In the genomic region with DNA sequence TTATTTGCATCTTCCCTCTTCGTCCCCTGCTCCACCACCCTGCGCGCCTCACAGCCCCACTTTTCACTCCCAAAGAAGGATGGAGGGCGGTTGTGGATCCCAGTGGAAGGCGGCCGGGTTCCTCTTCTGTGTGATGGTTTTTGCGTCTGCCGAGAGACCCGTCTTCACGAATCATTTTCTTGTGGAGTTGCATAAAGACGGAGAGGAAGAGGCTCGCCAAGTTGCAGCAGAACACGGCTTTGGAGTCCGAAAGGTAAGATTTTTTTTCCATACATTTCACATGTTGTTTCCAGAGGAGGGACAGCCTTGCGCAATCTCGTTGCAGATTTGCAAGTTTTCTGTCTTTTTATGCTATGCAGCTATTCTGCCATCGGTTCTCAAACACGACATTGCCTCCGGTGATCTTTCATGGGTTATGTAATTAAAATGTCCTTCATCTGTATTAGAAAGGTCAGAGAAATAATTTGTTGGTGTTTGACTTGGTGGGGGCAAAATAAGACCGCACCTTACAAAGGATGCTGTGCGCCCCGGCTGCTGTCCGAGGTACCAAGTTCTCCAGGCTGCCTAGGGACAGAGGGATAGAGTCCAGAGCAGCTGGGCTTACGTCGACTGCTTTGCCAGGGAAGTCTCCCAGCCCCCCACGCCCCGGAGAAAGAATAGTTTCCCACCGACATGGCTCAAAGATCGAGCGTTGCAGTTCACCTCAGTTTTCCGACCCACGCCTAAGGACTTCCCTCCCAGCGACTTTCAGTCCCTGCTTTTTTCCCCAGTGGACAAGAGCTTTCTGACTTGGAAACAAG, we compare ENCODE assay signal across 9 mouse cellular contexts. TPM values are rescaled to one million over a fixed set of nuclear protein-coding genes. Genes with fewer than 3 reads are reported as not detected.
A peak's percentile ranks its signal among the peaks of the same experiment; 100 is the strongest.
DNase-seq lines count a peak whose midpoint lies in the region; ATAC-seq lines count a peak whose summit lies in the region.
"Had no signal": no experiment of that assay in that cellular context is flagged by ENCODE, and none has a peak within 500 bp of the region (broad histone marks: within the 10 kb centered on the region; RNA-seq: fewer than 3 reads in every experiment).

No protein-coding gene starts in this region.

- ATAC-seq in heart, embryonic 15.5 days (replicated peaks; ENCODE audit: insufficient number of reproducible peaks, insufficient read depth, low FRiP score, low read depth), result no peak
- ATAC-seq in intestine, embryonic 14.5 days (replicated peaks; ENCODE audit: low FRiP score, low TSS enrichment, low read depth), result no peak
- ATAC-seq in midbrain, embryonic 13.5 days, result no peak

- no peaks in the 10 kb centered on the region for H3K36me3 ChIP-seq in heart, embryonic 15.5 days
- H3K36me3 ChIP-seq in embryonic facial prominence, embryonic 10.5 days (replicated peaks), result no peaks in the 10 kb centered on the region
- H3K36me3 ChIP-seq in intestine, embryonic 14.5 days (ENCODE audit: control insufficient read depth, insufficient read depth, low read length), result no peaks in the 10 kb centered on the region
- no peaks in the 10 kb centered on the region for H3K36me3 ChIP-seq in midbrain, embryonic 13.5 days

- no peak for DNase-seq in heart, postnatal 14 days
- DNase-seq in R1 (ENCODE audit: low read depth, low spot score), result peak; percentile 63
- DNase-seq in embryonic facial prominence, embryonic 10.5 days (ENCODE audit: low spot score), result peak; percentile 74
- DNase-seq in intestine, embryonic 14.5 days (ENCODE audit: low spot score), result peak; percentile 75
- DNase-seq in urinary bladder, postnatal 25 days (ENCODE audit: low spot score), result no peak
- no peak for DNase-seq in urinary bladder, postnatal 10 days (ENCODE audit: low spot score)

- no peaks in the 10 kb centered on the region for H3K9me3 ChIP-seq in heart, embryonic 15.5 days (replicated peaks)
- H3K9me3 ChIP-seq in embryonic facial prominence, embryonic 10.5 days, result no peaks in the 10 kb centered on the region
- no peaks in the 10 kb centered on the region for H3K9me3 ChIP-seq in intestine, embryonic 14.5 days (ENCODE audit: control insufficient read depth, low read length)
- no peaks in the 10 kb centered on the region for H3K9me3 ChIP-seq in midbrain, embryonic 13.5 days

- 1% methylated on average over 33 of the region's 33 CpGs for WGBS in heart, embryonic 15.5 days
- 1% methylated on average over 33 of the region's 33 CpGs for WGBS in embryonic facial prominence, embryonic 10.5 days
- WGBS in intestine, embryonic 14.5 days, result 2% methylated on average over 33 of the region's 33 CpGs
- WGBS in midbrain, embryonic 13.5 days, result under 1% methylated on average over 33 of the region's 33 CpGs

- H3K4me1 ChIP-seq in heart, embryonic 15.5 days (replicated peaks), result peaks cover 11% of the 10 kb centered on the region
- peaks cover 20% of the 10 kb centered on the region for H3K4me1 ChIP-seq in embryonic facial prominence, embryonic 10.5 days
- H3K4me1 ChIP-seq in intestine, embryonic 14.5 days (replicated peaks; ENCODE audit: control insufficient read depth, insufficient read depth, low read length), result no peaks in the 10 kb centered on the region
- peaks cover 33% of the 10 kb centered on the region for H3K4me1 ChIP-seq in midbrain, embryonic 13.5 days (replicated peaks)

- intact Hi-C loops in heart, postnatal 14 days (cut with DNase I), result no loop called here

- H3K4me3 ChIP-seq in heart, embryonic 15.5 days, result peak overlapping the region; percentile 53
- H3K4me3 ChIP-seq in embryonic facial prominence, embryonic 10.5 days, result peak overlapping the region; percentile 68
- H3K4me3 ChIP-seq in intestine, embryonic 14.5 days (ENCODE audit: low read depth, low read length), result peak overlapping the region; percentile 42
- peak overlapping the region; percentile 60 for H3K4me3 ChIP-seq in midbrain, embryonic 13.5 days (replicated peaks)

- H3K27ac ChIP-seq in heart, embryonic 15.5 days, result no peak overlapping the region
- H3K27ac ChIP-seq in embryonic facial prominence, embryonic 10.5 days (replicated peaks), result no peak overlapping the region
- H3K27ac ChIP-seq in intestine, embryonic 14.5 days (ENCODE audit: low read depth), result no peak overlapping the region
- H3K27ac ChIP-seq in midbrain, embryonic 13.5 days, result peak overlapping the region; percentile 94

- H3K4me2 ChIP-seq in heart, embryonic 15.5 days, result peak overlapping the region; percentile 75
- peak overlapping the region; percentile 64 for H3K4me2 ChIP-seq in intestine, embryonic 14.5 days (ENCODE audit: low read length)
- H3K4me2 ChIP-seq in midbrain, embryonic 13.5 days (replicated peaks), result peak overlapping the region; percentile 83

- H3K27me3 ChIP-seq in heart, embryonic 15.5 days, result peaks cover 53% of the 10 kb centered on the region
- peaks cover 55% of the 10 kb centered on the region for H3K27me3 ChIP-seq in embryonic facial prominence, embryonic 10.5 days (replicated peaks; ENCODE audit: low read depth, poor library complexity, severe bottlenecking)
- H3K27me3 ChIP-seq in intestine, embryonic 14.5 days (replicated peaks; ENCODE audit: control insufficient read depth, insufficient read depth, low read length), result peaks cover 38% of the 10 kb centered on the region
- H3K27me3 ChIP-seq in midbrain, embryonic 13.5 days, result peaks cover 28% of the 10 kb centered on the region

- no peak overlapping the region for H3K9ac ChIP-seq in heart, embryonic 15.5 days
- H3K9ac ChIP-seq in intestine, embryonic 14.5 days (ENCODE audit: low read length), result no peak overlapping the region
- peak overlapping the region; percentile 78 for H3K9ac ChIP-seq in midbrain, embryonic 13.5 days (replicated peaks)

RNA-seq across cellular contexts. Expression of a gene that starts 0.7 kb away (rescaled TPM):
- 0.04 and 0.13 TPM in 2 replicates for polyA plus RNA-seq in heart, embryonic 15.5 days (2015; fragmentation: Nextera tagmentation; extraction: Ambion mirVana)
- not detected for total RNA-seq in heart, postnatal 14 days (2021)
- polyA plus RNA-seq in embryonic facial prominence, embryonic 10.5 days (2016; fragmentation: Nextera tagmentation; extraction: Ambion mirVana), result 0.88 and 0.93 TPM in 2 replicates
- 0.36 and 1.7 TPM in 2 replicates for polyA plus RNA-seq in intestine, embryonic 14.5 days (2014; fragmentation: Nextera tagmentation; extraction: Ambion mirVana)
- 22.9 and 23.5 TPM in 2 replicates for polyA plus RNA-seq in midbrain, embryonic 13.5 days (2015; fragmentation: Nextera tagmentation; extraction: Ambion mirVana)
- polyA plus RNA-seq: spleen, adult 2 months had no signal

Comparison
In these comparisons a context has a peak if more than half of its experiments do, and no peak if none do; other contexts are left out.
1. DNase-seq: peak in R1 (single experiment), embryonic facial prominence, embryonic 10.5 days (single experiment) and intestine, embryonic 14.5 days (single experiment); none in heart, postnatal 14 days (0 of 2), urinary bladder, postnatal 25 days (single experiment) and urinary bladder, postnatal 10 days (single experiment).
2. Peak in every context shown above with its lines, with median percentiles within 50 percentile points of each other: H3K4me2 ChIP-seq and H3K4me3 ChIP-seq.